Mouse (Mus musculus) adrenal gland, postnatal 10 days (tissue): ENCODE data around the gene Snd1. TPM values are rescaled to one million over a fixed set of nuclear protein-coding genes. Genes with fewer than 3 reads are reported as not detected.

Experiments used
- DNase-seq: peaks from one replicate; pipeline ENCODE4 v3.0.0; 2021; ENCODE audit warnings: mixed read lengths
- total RNA-seq, 2 experiments: library from RNA; stranded (reverse); gene quantifications; 2 replicates each; pipeline ENCODE4 v1.2.3; 2021

The Snd1 gene
- total RNA-seq, 2 experiments from 2014 or later: 114 to 117 TPM

DNA sequence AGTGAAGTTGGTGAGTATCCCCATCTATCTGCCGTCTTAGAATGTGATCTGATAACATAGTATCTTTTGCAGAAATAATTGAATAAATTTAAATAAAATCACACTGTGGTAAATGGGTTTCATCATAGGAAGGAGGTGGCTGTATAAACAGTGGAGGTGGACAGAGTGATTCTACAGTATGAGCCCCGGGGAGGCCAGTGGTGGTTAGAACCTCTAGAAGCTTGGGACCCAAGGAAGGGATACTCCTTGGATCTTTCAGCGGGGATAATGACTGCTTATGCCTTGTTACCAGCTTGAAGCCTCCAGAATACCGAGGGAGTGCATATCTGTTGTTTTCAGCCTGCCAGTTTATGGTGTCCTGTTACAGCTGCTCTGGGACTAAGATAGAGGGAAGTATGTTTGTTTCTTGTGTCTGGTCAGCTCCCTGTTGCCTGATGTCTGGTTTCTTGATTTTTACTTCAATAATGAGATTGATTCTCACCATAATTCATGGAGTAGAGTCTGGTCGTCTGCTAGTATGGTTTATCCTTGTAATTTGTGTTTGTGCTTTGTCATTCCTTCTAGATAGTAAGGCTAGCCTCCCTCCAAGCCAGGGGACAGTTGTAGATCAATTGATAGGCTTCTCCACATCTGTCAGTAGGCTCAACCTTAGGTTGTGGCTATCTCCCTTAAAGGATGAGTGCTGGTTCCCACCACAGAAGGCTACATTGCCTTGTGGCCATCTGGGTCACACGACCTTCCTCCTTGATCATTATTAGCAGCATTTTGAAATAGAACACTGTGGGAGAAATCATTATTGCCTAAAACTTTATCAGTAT lies 160.8 kb downstream of the Snd1 start:
- no peak for DNase-seq

DNA sequence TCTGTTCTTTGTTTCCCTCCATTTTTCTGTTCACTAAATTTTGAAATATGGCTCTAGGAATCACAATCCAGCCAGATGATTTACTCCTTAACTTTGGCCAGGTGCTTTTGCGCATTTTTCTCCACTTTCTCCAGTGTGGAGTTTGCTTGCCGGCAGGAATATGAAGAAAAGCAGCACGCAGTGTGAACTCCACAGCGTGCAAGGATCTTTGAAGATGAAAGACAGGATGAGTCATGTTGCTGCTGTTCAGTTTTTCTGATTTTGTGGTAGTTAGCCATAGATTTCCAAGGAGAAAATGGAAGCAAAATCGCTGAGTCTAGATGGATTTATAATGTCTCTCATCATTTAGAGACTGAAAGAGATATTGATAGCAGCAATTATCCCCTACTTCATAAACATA lies 165.1 kb downstream of the Snd1 start:
- DNase-seq: no peak

- DNase-seq: peak; percentile 39
Observed at GRCm38 (mm10) chr6:28642909-28643308, 168.0 kb downstream of the Snd1 start.

DNA sequence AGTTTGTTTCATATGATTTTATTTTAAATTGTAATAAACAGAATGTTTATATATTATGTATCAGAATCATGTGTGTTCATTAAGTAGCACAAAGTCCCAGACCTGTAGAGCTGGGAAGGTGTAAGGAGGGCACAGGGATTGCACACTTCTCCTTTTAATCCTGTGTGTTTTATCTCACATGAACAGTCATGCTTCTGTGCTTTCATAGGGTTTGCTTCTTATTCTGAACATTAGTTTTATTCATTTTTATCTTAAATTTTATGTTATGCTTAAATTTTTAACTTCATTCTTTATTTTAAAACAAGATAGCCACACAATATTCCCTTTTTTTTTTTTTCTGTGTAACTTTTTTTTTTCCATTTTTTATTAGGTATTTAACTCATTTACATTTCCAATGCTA lies 170.3 kb downstream of the Snd1 start:
- DNase-seq: no peak

DNA sequence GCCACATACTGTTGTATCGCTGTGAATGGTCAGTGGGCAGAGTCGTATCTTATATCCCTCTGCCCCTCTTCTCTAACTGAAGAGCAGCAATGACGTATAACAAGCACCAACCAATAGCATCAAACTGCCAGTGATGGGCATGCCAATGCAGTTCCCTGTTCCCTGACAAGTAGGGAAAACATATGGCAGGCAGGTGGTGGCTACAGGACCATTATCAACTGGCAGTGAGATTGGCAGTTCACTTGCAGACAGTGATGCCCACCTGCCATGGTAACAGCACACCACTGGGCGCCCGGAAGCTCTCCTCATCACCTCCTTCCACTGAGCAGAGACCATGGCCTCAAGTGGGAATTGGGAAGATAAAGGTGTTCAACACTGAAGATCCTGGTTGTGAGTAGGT lies 181.6 kb downstream of the Snd1 start:
- DNase-seq: no peak

- DNase-seq: no peak
Observed at GRCm38 (mm10) chr6:28663004-28663403, 188.1 kb downstream of the Snd1 start.

DNA sequence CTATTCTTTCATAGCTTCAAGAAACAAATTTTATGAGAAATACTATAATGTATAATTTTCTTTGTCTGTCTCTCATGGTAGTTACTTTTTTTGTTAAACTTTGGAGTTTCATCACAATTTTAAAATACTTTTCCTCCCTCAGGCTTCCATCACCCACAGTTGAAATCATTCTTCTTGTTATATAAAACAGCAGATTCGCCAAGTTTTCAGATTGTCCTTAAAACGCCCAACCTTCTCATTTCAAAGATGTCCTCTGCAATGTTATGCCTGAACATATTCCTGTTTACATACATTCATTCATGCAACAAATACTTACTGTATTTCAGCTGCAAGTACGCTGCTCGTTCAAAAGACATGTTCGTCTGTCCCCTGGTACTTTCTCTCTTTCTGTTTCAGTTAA lies 188.7 kb downstream of the Snd1 start:
- DNase-seq: no peak

DNA sequence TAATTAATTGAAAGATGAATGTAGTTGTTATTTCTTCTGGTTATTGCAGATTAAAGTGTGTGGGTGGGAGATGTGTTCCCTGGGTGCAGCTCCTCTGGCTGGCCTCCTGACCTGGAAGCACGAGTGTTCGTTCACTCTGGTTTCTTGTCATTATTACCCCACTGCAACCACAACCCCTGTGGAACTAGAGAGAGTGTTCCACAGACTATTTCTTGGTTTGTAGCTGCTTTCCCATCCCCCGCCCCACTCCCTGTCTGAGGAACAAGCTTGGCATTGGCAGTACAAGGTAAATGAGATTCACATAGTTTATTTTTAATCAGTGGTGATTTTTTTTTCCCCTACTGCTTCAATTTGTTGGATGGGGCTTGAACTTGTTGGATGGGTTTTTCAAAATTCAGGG lies 189.8 kb downstream of the Snd1 start:
- no peak for DNase-seq

- DNase-seq: no peak
Observed at GRCm38 (mm10) chr6:28667586-28667985, 192.6 kb downstream of the Snd1 start.

- no peak for DNase-seq
Observed at GRCm38 (mm10) chr6:28669251-28669650, 194.3 kb downstream of the Snd1 start.

GRCm38 (mm10) chr6:28672388-28672787 lies 197.4 kb downstream of the Snd1 start:
- no peak for DNase-seq

- no peak for DNase-seq
Observed at GRCm38 (mm10) chr6:28674686-28675085, 199.7 kb downstream of the Snd1 start.

- no peak for DNase-seq
Observed at GRCm38 (mm10) chr6:28678896-28679295, 204.0 kb downstream of the Snd1 start.

DNA sequence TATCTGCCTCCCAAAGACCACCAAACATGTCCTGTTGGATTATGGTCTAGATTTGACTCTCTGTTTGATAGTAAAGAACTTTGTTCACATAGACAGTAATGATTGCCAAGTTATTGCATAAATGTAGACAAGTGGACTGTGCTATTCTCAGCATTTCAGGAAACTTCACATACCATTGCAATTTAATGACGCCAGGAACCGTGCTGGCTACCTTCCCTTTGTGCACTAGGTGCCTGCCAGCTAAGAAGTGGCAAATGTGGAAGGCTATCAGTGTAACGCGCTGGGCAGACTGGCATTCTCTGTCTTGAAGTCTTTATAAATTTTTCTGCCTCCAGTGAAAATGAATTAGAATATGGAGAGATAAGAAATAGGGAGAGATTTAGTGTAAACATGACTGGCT lies 205.6 kb downstream of the Snd1 start:
- DNase-seq: peak; percentile 48

- peak; percentile 31 for DNase-seq
Observed at GRCm38 (mm10) chr6:28681521-28682457, 206.8 kb downstream of the Snd1 start.

- no peak for DNase-seq
Observed at GRCm38 (mm10) chr6:28685052-28685451, 210.1 kb downstream of the Snd1 start.

DNA sequence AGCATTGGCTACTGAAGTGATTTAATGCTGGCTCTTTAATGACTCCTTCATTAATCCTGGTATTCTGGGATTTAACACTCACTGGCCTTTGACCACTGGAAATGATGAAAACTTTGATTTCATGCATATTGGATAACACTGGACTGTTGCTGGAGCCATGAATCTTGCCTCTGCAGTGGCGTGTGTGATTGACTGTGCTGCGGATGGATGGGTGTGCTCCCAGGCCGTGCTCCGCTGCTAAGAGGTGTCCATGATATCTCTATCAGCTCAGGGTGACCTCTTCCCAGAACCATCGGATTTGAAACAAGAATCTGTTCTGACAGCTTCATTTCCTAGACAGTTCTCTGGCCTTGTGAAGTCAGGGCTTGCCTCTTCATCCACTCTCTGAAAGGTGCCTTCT lies 210.8 kb downstream of the Snd1 start:
- no peak for DNase-seq

- DNase-seq: no peak
Observed at GRCm38 (mm10) chr6:28687776-28688175, 212.8 kb downstream of the Snd1 start.

DNA sequence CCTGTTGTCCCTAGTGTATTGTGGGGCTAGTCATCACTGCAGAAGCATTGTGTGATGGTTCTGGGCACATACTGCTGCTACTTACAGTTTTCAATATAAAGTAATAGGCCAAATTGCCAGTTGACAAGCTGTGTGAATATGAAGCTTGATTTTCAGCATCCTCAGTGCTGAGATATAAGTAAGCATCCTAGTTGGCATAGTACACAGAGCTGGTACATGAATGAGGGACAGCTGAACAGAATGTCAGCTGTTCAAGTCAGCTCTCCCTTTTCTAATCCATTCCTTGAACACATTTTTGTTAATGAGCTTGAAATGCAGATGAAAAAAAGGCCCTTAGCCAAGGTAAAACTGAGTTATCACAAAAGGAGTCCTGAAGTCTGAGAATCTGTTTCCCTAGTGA lies 217.7 kb downstream of the Snd1 start:
- DNase-seq: no peak

DNA sequence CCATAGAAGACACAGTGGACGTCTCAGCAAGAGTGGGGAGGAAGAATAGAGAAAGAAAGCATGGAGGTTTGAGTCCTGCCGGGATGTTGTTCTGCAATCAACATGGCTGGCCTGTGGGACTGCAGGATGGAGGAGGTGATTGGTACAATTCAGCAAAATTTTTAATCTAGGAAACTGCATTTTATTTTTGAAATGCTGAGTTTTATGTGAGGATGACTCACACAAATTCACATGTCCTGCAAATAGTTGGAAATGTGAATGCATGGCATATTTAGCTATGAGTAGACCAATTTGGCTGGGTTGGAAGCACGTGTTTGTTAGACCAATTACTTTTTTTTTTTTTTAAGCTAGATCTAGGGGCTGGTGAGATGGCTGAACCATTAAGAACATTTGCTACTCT lies 222.3 kb downstream of the Snd1 start:
- DNase-seq: no peak

- DNase-seq: no peak
Observed at GRCm38 (mm10) chr6:28704612-28705011, 229.7 kb downstream of the Snd1 start.

DNA sequence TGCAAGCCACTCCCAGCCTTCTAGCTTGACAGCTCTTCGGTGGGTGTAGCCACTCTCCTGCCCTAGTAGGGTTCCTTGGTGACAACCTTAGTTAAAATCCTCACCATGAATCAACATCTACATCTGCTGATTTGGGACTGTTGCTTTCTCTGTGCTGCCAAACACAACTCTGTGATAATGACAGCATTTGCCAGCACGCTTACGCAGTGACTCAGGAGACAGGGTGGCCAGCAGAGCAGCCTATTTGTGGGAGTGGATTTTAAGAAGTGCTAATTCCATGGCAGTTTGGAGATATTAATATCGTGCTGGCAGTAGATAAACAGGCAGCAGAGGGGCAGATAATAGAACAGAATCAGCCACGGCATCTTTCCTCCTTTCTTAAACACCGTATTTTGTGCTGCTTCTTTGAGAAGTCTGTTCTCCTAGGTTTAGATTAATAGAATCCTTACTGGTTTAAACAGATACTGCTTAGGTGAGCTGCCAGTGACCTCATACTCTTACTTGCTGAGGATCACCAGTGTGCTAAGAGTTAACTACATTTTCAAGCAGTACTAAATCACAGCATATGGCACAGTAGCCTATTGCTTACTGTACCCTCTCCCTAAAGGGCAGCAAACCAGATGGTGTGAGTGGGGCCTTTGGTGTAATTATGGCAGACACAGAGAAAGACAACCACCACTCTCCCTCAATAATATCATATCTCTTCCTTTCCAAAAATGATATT lies 230.6 kb downstream of the Snd1 start:
- no peak for DNase-seq
